Mouse (Mus musculus) forebrain, postnatal 0 days (tissue): ENCODE data around the gene 2410131K14Rik. TPM values are rescaled to one million over a fixed set of nuclear protein-coding genes. Genes with fewer than 3 reads are reported as not detected.

Experiments used
- ATAC-seq: fragments of 200-750 bp; cut with Nextera tagmentation; 2 replicates; pipeline ENCODE4 v1.8.0; 2017; ENCODE audit warnings: mild to moderate bottlenecking, moderate library complexity
- DNase-seq: peaks from one replicate; pipeline ENCODE4 v3.0.0-alpha.2; 2015
- H3K27ac ChIP-seq: fragments of 300-500 bp; sonication (generic); 2 replicates; pipeline ENCODE4 v1.5.1; 2014; ENCODE audit warnings: low read depth, mild to moderate bottlenecking, antibody characterized with exemption, low read length, moderate library complexity, mixed read lengths
- H3K27me3 ChIP-seq: fragments of 300-500 bp; sonication (generic); 2 replicates; pipeline ENCODE4 v1.6.1; 2014; ENCODE audit warnings: mild to moderate bottlenecking, low read length, mixed read lengths; ENCODE audit not compliant: insufficient read depth
- H3K36me3 ChIP-seq: fragments of 300-500 bp; sonication (generic); 2 replicates; pipeline ENCODE4 v1.6.1; 2014; ENCODE audit warnings: mild to moderate bottlenecking, moderate library complexity; ENCODE audit not compliant: insufficient read depth
- H3K4me1 ChIP-seq: fragments of 300-500 bp; sonication (generic); 2 replicates; pipeline ENCODE4 v1.6.1; 2014; ENCODE audit warnings: antibody characterized with exemption; ENCODE audit not compliant: insufficient read depth
- H3K4me2 ChIP-seq: fragments of 300-500 bp; sonication (generic); 2 replicates; pipeline ENCODE4 v1.6.1; 2014; ENCODE audit warnings: low read depth, mild to moderate bottlenecking, moderate library complexity
- H3K4me3 ChIP-seq: fragments of 300-500 bp; sonication (generic); 2 replicates; pipeline ENCODE4 v1.5.1; 2014; ENCODE audit warnings: low read depth, low read length, mixed read lengths
- H3K9ac ChIP-seq: fragments of 300-500 bp; sonication (generic); 2 replicates; pipeline ENCODE4 v1.6.1; 2014; ENCODE audit warnings: mild to moderate bottlenecking
- H3K9me3 ChIP-seq: fragments of 300-500 bp; sonication (generic); 2 replicates; pipeline ENCODE4 v1.6.1; 2016; ENCODE audit warnings: low read length
- CTCF ChIP-seq: sonication (generic); IDR thresholded peaks from 2 replicates; pipeline ENCODE4 v1.5.1; 2016; ENCODE audit warnings: antibody characterized with exemption, control low read depth, low read depth
- WGBS: fragments of 180-500 bp; shearing (Covaris S2); extraction: QIAGEN DNeasy Blood & Tissue Kit; methylation state at CpG from one replicate; pipeline ENCODE4 v1.1.7; 2014; 5-methylcytosine and 5-hydroxymethylcytosine counted together
- polyA plus RNA-seq: library from polyadenylated mRNA; unstranded; fragments of >200 nt; fragmentation: Nextera tagmentation; extraction: Ambion mirVana; gene quantifications from 2 replicates; pipeline ENCODE4 v1.2.1, GENCODE M21; 2015
- total RNA-seq: library from RNA; depleted of rRNA; stranded (reverse); fragments of >200 nt; gene quantifications from 2 replicates; pipeline ENCODE4 v1.2.3, GENCODE M21; 2014

Gene 2410131K14Rik
- total and polyA plus RNA-seq, 2 experiments from 2014 or later = 19.1 to 31.2 TPM

DNA sequence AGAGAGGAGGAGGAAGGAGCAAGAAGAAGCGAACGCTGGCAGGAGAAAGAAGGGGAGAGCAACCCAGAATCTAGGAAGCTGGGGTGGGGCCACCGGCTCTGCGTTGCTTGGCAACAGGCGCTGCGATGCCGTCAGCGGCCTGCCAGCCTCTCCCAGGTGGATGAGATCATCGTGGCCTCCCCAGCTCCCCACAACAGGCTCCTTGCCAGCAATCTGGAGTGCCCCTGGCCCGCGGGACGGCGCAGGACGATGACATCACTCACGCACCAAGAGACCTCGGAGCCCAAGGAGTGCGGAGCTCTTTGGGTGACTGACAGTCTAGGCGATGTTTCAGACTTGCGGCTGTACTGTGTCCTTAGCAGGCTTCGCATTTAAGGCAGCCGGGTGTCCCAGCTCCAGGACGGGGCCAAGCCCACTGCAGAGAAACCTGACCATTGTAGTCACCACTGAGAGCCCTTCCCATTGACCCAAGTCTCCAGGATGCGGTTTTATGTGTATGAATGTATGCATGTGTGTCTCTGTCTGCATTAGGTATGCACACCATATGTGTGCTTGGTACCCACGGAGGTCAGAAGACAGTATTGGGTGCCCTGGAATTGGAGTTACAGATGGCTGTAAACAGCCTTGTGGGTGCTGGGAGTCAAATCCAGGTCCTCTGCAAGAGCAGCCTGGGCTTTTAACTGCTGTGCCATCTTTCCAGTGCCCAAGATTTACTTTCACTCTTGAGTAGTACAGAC, 30.4 kb upstream of the 2410131K14Rik start:
- DNase-seq (peak; percentile 91), ATAC-seq (peak; percentile 95)
- WGBS = 3% methylated on average over 24 of the region's 24 CpGs
- Histone ChIP-seq H3K36me3 (peaks cover 11% of the 10 kb centered on the region), H3K9me3 (no peaks in the 10 kb centered on the region), H3K9ac (peak overlapping the region; percentile 48), H3K4me3 (peak overlapping the region; percentile 26), H3K27me3 (no peaks in the 10 kb centered on the region), H3K4me1 (peaks cover 11% of the 10 kb centered on the region), H3K4me2 (peak overlapping the region; percentile 62), H3K27ac (peak overlapping the region; percentile 66)
- TF ChIP-seq CTCF = no peak

DNA sequence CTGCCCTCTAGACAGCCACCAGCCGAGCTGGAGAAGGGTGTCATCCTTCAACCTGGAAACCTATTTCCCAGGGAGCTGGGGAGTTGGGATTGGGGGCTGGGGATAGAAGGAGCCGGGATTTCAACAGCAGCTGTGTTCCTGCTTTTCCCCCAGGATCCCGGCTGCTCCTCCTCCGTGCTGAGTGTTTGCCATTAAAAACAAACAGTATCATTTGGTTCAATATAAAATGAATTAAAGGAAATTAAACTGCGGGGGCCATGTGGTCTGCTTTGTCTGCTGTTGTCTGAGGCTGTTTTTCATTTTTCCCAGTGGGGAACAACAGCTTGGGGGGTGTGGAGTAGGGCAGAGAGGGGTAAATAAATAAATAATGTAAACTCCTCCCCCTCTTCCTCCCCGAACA, 27.6 kb upstream of the 2410131K14Rik start:
- H3K27me3 ChIP-seq = no peaks in the 10 kb centered on the region
- no peak overlapping the region for H3K9ac ChIP-seq
- no peak for TF ChIP-seq CTCF
- peaks cover 11% of the 10 kb centered on the region for H3K4me1 ChIP-seq
- ATAC-seq = no peak
- 79% methylated on average over 6 of the region's 6 CpGs for WGBS
- no peak overlapping the region for H3K4me3 ChIP-seq
- DNase-seq = no peak
- H3K9me3 ChIP-seq = no peaks in the 10 kb centered on the region
- peaks cover 22% of the 10 kb centered on the region for H3K36me3 ChIP-seq
- H3K4me2 ChIP-seq = no peak overlapping the region
- no peak overlapping the region for H3K27ac ChIP-seq

DNA sequence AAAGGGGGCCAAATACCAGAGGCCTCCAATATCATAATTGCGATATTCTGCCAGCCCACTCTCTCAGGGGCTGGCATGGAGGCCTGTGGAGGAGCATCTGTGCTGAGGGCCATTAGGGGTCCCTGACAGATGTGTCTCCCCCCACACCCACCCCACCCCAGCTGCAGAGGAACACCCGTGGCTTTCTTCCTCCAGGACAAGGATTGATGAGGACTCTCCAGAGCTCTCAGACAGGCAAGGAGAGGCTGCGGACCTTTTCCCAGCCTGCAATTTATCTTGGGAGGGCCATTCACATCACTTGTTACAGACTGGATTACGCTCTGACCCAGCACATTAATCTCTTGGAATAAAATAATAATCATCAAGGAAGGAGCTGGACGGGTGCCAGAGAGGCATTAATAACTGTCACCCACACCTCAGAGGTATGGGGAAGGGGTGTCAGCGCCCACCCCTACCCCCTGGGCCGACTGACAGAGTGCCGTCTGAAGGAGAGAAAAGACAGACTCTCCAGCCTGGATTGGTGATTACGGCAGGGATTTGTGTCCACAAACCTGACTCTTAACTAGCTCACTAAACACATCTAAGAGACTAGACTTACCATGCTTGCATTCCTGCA, 21.8 kb upstream of the 2410131K14Rik start:
- ATAC-seq = no peak
- H3K27ac ChIP-seq = no peak overlapping the region
- H3K4me3 ChIP-seq = no peak overlapping the region
- DNase-seq = no peak
- TF ChIP-seq CTCF = no peak
- no peak overlapping the region for H3K9ac ChIP-seq
- WGBS = 77% methylated on average over 9 of the region's 9 CpGs
- H3K4me2 ChIP-seq = no peak overlapping the region
- no peaks in the 10 kb centered on the region for H3K9me3 ChIP-seq
- no peaks in the 10 kb centered on the region for H3K27me3 ChIP-seq
- H3K36me3 ChIP-seq = peaks cover 42% of the 10 kb centered on the region
- no peaks in the 10 kb centered on the region for H3K4me1 ChIP-seq

DNA sequence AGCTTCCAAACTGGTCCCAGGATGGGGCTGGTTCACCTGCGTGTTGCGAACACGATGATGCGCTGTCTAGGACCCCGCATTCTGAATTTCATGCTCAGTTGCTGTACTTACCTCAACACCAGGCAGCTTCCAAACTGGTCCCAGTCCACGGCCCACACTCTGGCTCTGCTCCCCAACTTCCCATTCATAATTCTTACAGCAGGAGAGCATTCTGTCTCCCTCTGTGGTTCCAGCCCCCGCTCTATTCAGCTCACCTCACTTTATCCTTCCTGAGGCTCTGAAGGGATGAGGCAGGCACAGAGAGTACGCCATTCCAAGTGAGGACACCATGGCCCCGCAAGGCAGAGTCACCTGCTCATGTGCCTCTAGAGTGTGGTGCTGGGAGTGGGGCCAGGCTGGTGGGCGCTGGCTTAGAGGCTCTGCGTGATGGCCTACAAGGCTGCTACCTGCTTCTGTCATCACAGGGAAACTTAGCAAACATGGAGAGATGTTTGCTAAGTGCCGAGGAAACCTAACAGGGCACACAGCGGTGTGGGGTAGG, 14.9 kb upstream of the 2410131K14Rik start:
- no peak for TF ChIP-seq CTCF
- Histone ChIP-seq H3K9me3 (no peaks in the 10 kb centered on the region), H3K4me2 (no peak overlapping the region), H3K4me3 (no peak overlapping the region), H3K36me3 (peaks cover 64% of the 10 kb centered on the region), H3K27ac (no peak overlapping the region), H3K4me1 (no peaks in the 10 kb centered on the region), H3K27me3 (no peaks in the 10 kb centered on the region), H3K9ac (no peak overlapping the region)
- DNase-seq = no peak
- WGBS = 97% methylated on average over 13 of the region's 13 CpGs
- ATAC-seq = no peak

DNA sequence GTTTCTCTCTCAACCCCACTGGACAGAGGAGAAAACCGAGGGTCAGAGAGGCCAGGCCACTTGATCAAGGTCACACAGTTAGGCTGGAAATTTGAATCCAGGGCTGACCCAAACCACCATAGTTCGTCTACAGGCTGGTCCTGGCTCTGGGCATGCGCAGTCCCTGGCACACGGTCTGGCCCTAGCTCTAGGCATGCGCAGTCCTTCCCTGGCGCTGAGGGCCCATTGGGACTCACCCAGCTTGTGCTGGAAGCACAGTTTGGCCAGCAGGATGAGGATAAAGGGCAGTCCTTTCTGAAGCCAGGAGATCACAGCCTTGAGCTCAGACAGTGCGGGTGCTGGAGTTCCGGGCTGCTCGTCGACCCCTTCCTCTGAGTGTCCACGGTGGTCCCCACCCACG, 8.1 kb upstream of the 2410131K14Rik start:
- H3K36me3 ChIP-seq = peaks cover 57% of the 10 kb centered on the region
- no peak overlapping the region for H3K4me2 ChIP-seq
- 88% methylated on average over 12 of the region's 12 CpGs for WGBS
- no peak for ATAC-seq
- no peak overlapping the region for H3K9ac ChIP-seq
- no peak for TF ChIP-seq CTCF
- no peaks in the 10 kb centered on the region for H3K4me1 ChIP-seq
- H3K9me3 ChIP-seq = no peaks in the 10 kb centered on the region
- no peak overlapping the region for H3K4me3 ChIP-seq
- H3K27me3 ChIP-seq = no peaks in the 10 kb centered on the region
- no peak for DNase-seq
- no peak overlapping the region for H3K27ac ChIP-seq

DNA sequence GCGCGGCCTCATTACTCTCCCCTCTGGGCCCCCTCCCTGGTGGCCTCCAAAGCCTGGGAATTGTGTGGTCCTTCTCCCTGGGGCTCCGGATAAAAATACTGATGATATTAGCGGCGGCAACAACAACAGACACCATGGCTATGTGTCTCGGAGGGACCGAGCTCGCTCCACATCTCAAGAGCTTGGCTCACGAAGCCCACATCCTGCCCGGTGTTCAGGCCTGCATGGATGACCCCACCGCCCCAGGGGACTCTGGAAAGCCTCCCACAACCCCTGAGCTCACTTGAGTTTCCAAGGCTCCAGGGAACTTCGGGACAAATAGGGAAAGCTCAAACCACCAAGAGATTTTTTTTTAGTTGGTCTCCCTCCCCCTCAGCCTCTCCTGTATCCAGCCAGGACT, 5.4 kb upstream of the 2410131K14Rik start:
- peaks cover 44% of the 10 kb centered on the region for H3K36me3 ChIP-seq
- H3K4me1 ChIP-seq = peaks cover 7% of the 10 kb centered on the region; the same call in 1 of the 2 replicates
- no peak overlapping the region for H3K4me3 ChIP-seq
- H3K9me3 ChIP-seq = no peaks in the 10 kb centered on the region
- TF ChIP-seq CTCF = no peak
- 93% methylated on average over 12 of the region's 12 CpGs for WGBS
- no peak overlapping the region for H3K27ac ChIP-seq
- no peak overlapping the region for H3K4me2 ChIP-seq
- DNase-seq (no peak), ATAC-seq (no peak)
- no peaks in the 10 kb centered on the region for H3K27me3 ChIP-seq
- H3K9ac ChIP-seq = no peak overlapping the region

DNA sequence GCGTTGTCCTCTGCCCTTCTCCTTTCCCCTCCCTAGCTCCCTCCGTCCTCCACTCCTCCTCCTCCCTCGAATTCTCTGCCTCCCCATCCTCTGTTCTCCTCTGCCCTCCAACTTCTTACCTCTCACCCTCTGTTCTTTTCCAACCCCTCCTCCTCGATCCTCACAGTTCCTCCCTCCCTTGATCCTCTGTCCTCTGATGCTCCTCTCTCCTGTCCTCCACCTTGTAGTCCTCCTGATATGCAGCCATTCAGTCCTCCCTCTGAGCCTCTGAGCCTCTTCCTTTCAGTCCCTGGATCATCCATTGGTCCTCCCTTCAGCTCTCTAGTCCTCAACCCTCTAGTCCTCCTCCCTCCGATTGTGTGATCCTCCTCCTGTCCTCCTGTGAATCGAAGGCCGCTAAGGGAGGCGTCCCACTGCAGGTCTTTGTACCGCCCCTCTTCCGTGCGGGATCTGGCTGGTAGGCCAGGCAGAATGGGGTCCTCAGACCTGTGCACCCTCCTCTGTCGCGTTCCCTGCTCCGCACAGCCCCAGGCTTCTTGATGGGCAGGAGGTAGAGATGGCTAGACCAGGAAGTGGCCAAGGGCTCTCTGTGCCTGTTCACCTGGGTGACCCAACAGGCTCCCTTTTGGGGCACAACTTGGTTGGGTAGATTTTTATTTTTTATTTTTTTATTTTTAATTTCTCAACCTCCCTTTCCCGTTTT, 730 bp downstream of the 2410131K14Rik start:
- no peak for ATAC-seq
- H3K4me3 ChIP-seq = peak overlapping the region; percentile 65
- H3K27ac ChIP-seq = peak overlapping the region; percentile 81
- H3K27me3 ChIP-seq = no peaks in the 10 kb centered on the region
- no peaks in the 10 kb centered on the region for H3K9me3 ChIP-seq
- peak overlapping the region; percentile 69 for H3K9ac ChIP-seq
- DNase-seq = no peak
- peaks cover 24% of the 10 kb centered on the region for H3K36me3 ChIP-seq
- WGBS = 6% methylated on average over 15 of the region's 15 CpGs
- H3K4me1 ChIP-seq = peaks cover 19% of the 10 kb centered on the region; the same call in 1 of the 2 replicates
- peak overlapping the region; percentile 71 for H3K4me2 ChIP-seq
- no peak for TF ChIP-seq CTCF
